27 mouse cellular contexts compared by ENCODE assay signal in genomic region chr6:90885626-90886025, GRCm38 (mm10).
"Had no signal": no experiment of that assay in that cellular context is flagged by ENCODE, and none has a peak within 500 bp of the region (broad histone marks: within the 10 kb centered on the region; RNA-seq: fewer than 3 reads in every experiment).

No protein-coding gene starts in this region.

- H3K9ac ChIP-seq: embryonic facial prominence, embryonic 12.5 days; embryonic facial prominence, embryonic 13.5 days; embryonic facial prominence, embryonic 15.5 days; forebrain, embryonic 12.5 days; forebrain, embryonic 13.5 days; forebrain, embryonic 15.5 days; forebrain, postnatal 0 days had no signal

- H3K27ac ChIP-seq: embryonic facial prominence, embryonic 10.5 days; embryonic facial prominence, embryonic 12.5 days; embryonic facial prominence, embryonic 13.5 days; embryonic facial prominence, embryonic 15.5 days; forebrain, embryonic 10.5 days; forebrain, embryonic 12.5 days; forebrain, embryonic 13.5 days; forebrain, embryonic 15.5 days; gastrocnemius, adult 2 months had no signal

- H3K4me3 ChIP-seq: embryonic facial prominence, embryonic 10.5 days; embryonic facial prominence, embryonic 12.5 days; embryonic facial prominence, embryonic 13.5 days; embryonic facial prominence, embryonic 15.5 days; erythroblast, embryonic 14.5 days; forebrain, embryonic 10.5 days; forebrain, embryonic 12.5 days; forebrain, embryonic 13.5 days; forebrain, embryonic 15.5 days; gastrocnemius, adult 2 months had no signal

- H3K27me3 ChIP-seq: embryonic facial prominence, embryonic 12.5 days; embryonic facial prominence, embryonic 13.5 days; embryonic facial prominence, embryonic 15.5 days; forebrain, embryonic 12.5 days; forebrain, embryonic 13.5 days; forebrain, embryonic 15.5 days had no signal

- ATAC-seq: forebrain, embryonic 13.5 days; forebrain, embryonic 14.5 days; forebrain, embryonic 15.5 days; forebrain, embryonic 16.5 days; forebrain, postnatal 0 days had no signal

- DNase-seq: cerebellum, adult 2 months; cerebellum, adult 8-10 months; cerebellum, adult 9-10 months; cerebellum, adult 9-11 months; cerebellum, postnatal 10 days; cerebellum, postnatal 14 days; cerebellum, postnatal 25 days; cerebellum, postnatal 36 days; embryo, embryonic 11 days; forebrain, postnatal 0 days; gastrocnemius, adult 2 months; gastrocnemius, postnatal 10 days; gastrocnemius, postnatal 14 days; gastrocnemius, postnatal 25 days; gastrocnemius, postnatal 36 days; heart, adult 18-20 months had no signal

- H3K4me2 ChIP-seq: embryonic facial prominence, embryonic 12.5 days; embryonic facial prominence, embryonic 13.5 days; embryonic facial prominence, embryonic 15.5 days; forebrain, embryonic 12.5 days; forebrain, embryonic 13.5 days; forebrain, embryonic 15.5 days had no signal

- H3K9me3 ChIP-seq: embryonic facial prominence, embryonic 10.5 days; embryonic facial prominence, embryonic 12.5 days; embryonic facial prominence, embryonic 13.5 days; embryonic facial prominence, embryonic 15.5 days; forebrain, embryonic 10.5 days; forebrain, embryonic 12.5 days; forebrain, embryonic 13.5 days; forebrain, embryonic 15.5 days had no signal

- H3K4me1 ChIP-seq: embryonic facial prominence, embryonic 10.5 days; embryonic facial prominence, embryonic 12.5 days; embryonic facial prominence, embryonic 13.5 days; embryonic facial prominence, embryonic 15.5 days; forebrain, embryonic 15.5 days had no signal

- H3K36me3 ChIP-seq: embryonic facial prominence, embryonic 10.5 days; embryonic facial prominence, embryonic 12.5 days; embryonic facial prominence, embryonic 13.5 days; embryonic facial prominence, embryonic 15.5 days; forebrain, embryonic 10.5 days; forebrain, embryonic 12.5 days; forebrain, embryonic 15.5 days had no signal
